Mouse (Mus musculus): Measurements from ENCODE around the gene Gpr183.

- no peak for TF ChIP-seq POLR2A (IDR thresholded peaks at IDR 0.05; ENCODE audit: control insufficient read depth, extremely low read depth, insufficient read depth, low read length, poor library complexity)
- TF ChIP-seq CTCF (IDR thresholded peaks at IDR 0.05; ENCODE audit: borderline replicate concordance, control insufficient read depth, extremely low read depth, insufficient read depth, low read length, poor library complexity) = no peak
Measured at GRCm38 (mm10) chr14:121936356-121936755, 28.6 kb downstream of the Gpr183 start.

Data from thymus, adult 2 months (tissue).